Mouse (Mus musculus): ENCODE results near the gene Ablim1. TPM values are rescaled to one million over a fixed set of nuclear protein-coding genes. Genes with fewer than 3 reads are reported as not detected.

The Ablim1 gene
- polyA plus RNA-seq, 1 experiment from 2014 or later = 52.8 TPM

- H3K9me3 ChIP-seq (ENCODE audit: control insufficient read depth, low read length) = no peaks in the 10 kb centered on the region
- 47% methylated on average over 8 of the region's 8 CpGs for WGBS
- peak overlapping the region; percentile 53 for H3K9ac ChIP-seq (replicated peaks; ENCODE audit: low read length)
- H3K27ac ChIP-seq (replicated peaks; ENCODE audit: low read depth, low read length) = no peak overlapping the region
- ATAC-seq (ENCODE audit: low FRiP score, low TSS enrichment) (no peak), DNase-seq (peak; percentile 19)
- H3K36me3 ChIP-seq (ENCODE audit: control insufficient read depth, insufficient read depth, low read length) = no peaks in the 10 kb centered on the region
- peaks cover 29% of the 10 kb centered on the region for H3K4me1 ChIP-seq (ENCODE audit: control insufficient read depth, insufficient read depth, low read length)
- H3K4me2 ChIP-seq (ENCODE audit: low read length) = peak overlapping the region; percentile 81
- no peaks in the 10 kb centered on the region; the same call in 1 of the 2 replicates for H3K27me3 ChIP-seq (ENCODE audit: control insufficient read depth, insufficient read depth, low read length)
- peak overlapping the region; percentile 39 for H3K4me3 ChIP-seq (replicated peaks; ENCODE audit: low read depth, low read length)
Measured at GRCm38 (mm10) chr19:57196616-57197015, 118.1 kb downstream of the Ablim1 start.

- ATAC-seq (ENCODE audit: low FRiP score, low TSS enrichment) = no peak
- no peaks in the 10 kb centered on the region for H3K9me3 ChIP-seq (ENCODE audit: control insufficient read depth, low read length)
- H3K4me3 ChIP-seq (replicated peaks; ENCODE audit: low read depth, low read length) = peak overlapping the region; percentile 7; the same call in 1 of the 2 replicates
- 87% methylated on average over 11 of the region's 11 CpGs for WGBS
- no peaks in the 10 kb centered on the region for H3K36me3 ChIP-seq (ENCODE audit: control insufficient read depth, insufficient read depth, low read length)
- no peaks in the 10 kb centered on the region; the same call in 1 of the 2 replicates for H3K27me3 ChIP-seq (ENCODE audit: control insufficient read depth, insufficient read depth, low read length)
- H3K4me1 ChIP-seq (ENCODE audit: control insufficient read depth, insufficient read depth, low read length) = peaks cover 29% of the 10 kb centered on the region
- no peak overlapping the region for H3K9ac ChIP-seq (replicated peaks; ENCODE audit: low read length)
- DNase-seq = no peak
- peak overlapping the region; percentile 81 for H3K4me2 ChIP-seq (ENCODE audit: low read length)
- H3K27ac ChIP-seq (replicated peaks; ENCODE audit: low read depth, low read length) = no peak overlapping the region
Measured at GRCm38 (mm10) chr19:57195169-57195930, 119.4 kb downstream of the Ablim1 start.

GRCm38 (mm10) chr19:57193958-57194357 is 120.8 kb downstream of the Ablim1 start:
- DNase-seq = peak; percentile 74
- no peak for ATAC-seq (ENCODE audit: low FRiP score, low TSS enrichment)
- Histone ChIP-seq H3K36me3 (ENCODE audit: control insufficient read depth, insufficient read depth, low read length) (no peaks in the 10 kb centered on the region), H3K27ac (replicated peaks; ENCODE audit: low read depth, low read length) (no peak overlapping the region), H3K4me3 (replicated peaks; ENCODE audit: low read depth, low read length) (no peak overlapping the region), H3K9ac (replicated peaks; ENCODE audit: low read length) (no peak overlapping the region), H3K4me1 (ENCODE audit: control insufficient read depth, insufficient read depth, low read length) (peaks cover 22% of the 10 kb centered on the region), H3K27me3 (ENCODE audit: control insufficient read depth, insufficient read depth, low read length) (no peaks in the 10 kb centered on the region; the same call in 1 of the 2 replicates), H3K4me2 (ENCODE audit: low read length) (no peak overlapping the region), H3K9me3 (ENCODE audit: control insufficient read depth, low read length) (no peaks in the 10 kb centered on the region)
- WGBS = 83% methylated on average over 6 of the region's 6 CpGs

GRCm38 (mm10) chr19:57193382-57193781 is 121.3 kb downstream of the Ablim1 start:
- DNase-seq = no peak
- no peak for ATAC-seq (ENCODE audit: low FRiP score, low TSS enrichment)
- H3K27me3 ChIP-seq (ENCODE audit: control insufficient read depth, insufficient read depth, low read length) = no peaks in the 10 kb centered on the region; the same call in 1 of the 2 replicates
- peaks cover 16% of the 10 kb centered on the region for H3K4me1 ChIP-seq (ENCODE audit: control insufficient read depth, insufficient read depth, low read length)
- H3K9ac ChIP-seq (replicated peaks; ENCODE audit: low read length) = no peak overlapping the region
- no peaks in the 10 kb centered on the region for H3K9me3 ChIP-seq (ENCODE audit: control insufficient read depth, low read length)
- no peaks in the 10 kb centered on the region for H3K36me3 ChIP-seq (ENCODE audit: control insufficient read depth, insufficient read depth, low read length)
- WGBS = 94% methylated on average over 12 of the region's 12 CpGs
- H3K4me3 ChIP-seq (replicated peaks; ENCODE audit: low read depth, low read length) = no peak overlapping the region
- no peak overlapping the region for H3K27ac ChIP-seq (replicated peaks; ENCODE audit: low read depth, low read length)
- no peak overlapping the region for H3K4me2 ChIP-seq (ENCODE audit: low read length)

GRCm38 (mm10) chr19:57191109-57191508 is 123.6 kb downstream of the Ablim1 start:
- Histone ChIP-seq H3K9ac (replicated peaks; ENCODE audit: low read length) (no peak overlapping the region), H3K4me2 (ENCODE audit: low read length) (no peak overlapping the region), H3K36me3 (ENCODE audit: control insufficient read depth, insufficient read depth, low read length) (no peaks in the 10 kb centered on the region), H3K9me3 (ENCODE audit: control insufficient read depth, low read length) (no peaks in the 10 kb centered on the region), H3K27me3 (ENCODE audit: control insufficient read depth, insufficient read depth, low read length) (no peaks in the 10 kb centered on the region; the same call in 1 of the 2 replicates), H3K4me1 (ENCODE audit: control insufficient read depth, insufficient read depth, low read length) (no peaks in the 10 kb centered on the region), H3K4me3 (replicated peaks; ENCODE audit: low read depth, low read length) (no peak overlapping the region), H3K27ac (replicated peaks; ENCODE audit: low read depth, low read length) (no peak overlapping the region)
- ATAC-seq (ENCODE audit: low FRiP score, low TSS enrichment) (no peak), DNase-seq (no peak)
- WGBS = 80% methylated on average over 1 of the region's 1 CpGs

- ATAC-seq (ENCODE audit: low FRiP score, low TSS enrichment) = no peak
- H3K4me1 ChIP-seq (ENCODE audit: control insufficient read depth, insufficient read depth, low read length) = no peaks in the 10 kb centered on the region
Measured at GRCm38 (mm10) chr19:57189427-57189826, 125.3 kb downstream of the Ablim1 start.

GRCm38 (mm10) chr19:57188553-57188952 is 126.2 kb downstream of the Ablim1 start:
- H3K4me3 ChIP-seq (replicated peaks; ENCODE audit: low read depth, low read length) = no peak overlapping the region
- H3K27ac ChIP-seq (replicated peaks; ENCODE audit: low read depth, low read length) = no peak overlapping the region
- H3K27me3 ChIP-seq (ENCODE audit: control insufficient read depth, insufficient read depth, low read length) = no peaks in the 10 kb centered on the region
- no peaks in the 10 kb centered on the region for H3K9me3 ChIP-seq (ENCODE audit: control insufficient read depth, low read length)
- H3K4me2 ChIP-seq (ENCODE audit: low read length) = no peak overlapping the region
- ATAC-seq (ENCODE audit: low FRiP score, low TSS enrichment) (no peak), DNase-seq (no peak)
- 71% methylated on average over 4 of the region's 4 CpGs for WGBS
- H3K9ac ChIP-seq (replicated peaks; ENCODE audit: low read length) = no peak overlapping the region
- no peaks in the 10 kb centered on the region for H3K4me1 ChIP-seq (ENCODE audit: control insufficient read depth, insufficient read depth, low read length)
- no peaks in the 10 kb centered on the region for H3K36me3 ChIP-seq (ENCODE audit: control insufficient read depth, insufficient read depth, low read length)

More at GRCm38 (mm10) chr19:57189427-57189826, 125.3 kb downstream of the Ablim1 start:
- Histone ChIP-seq H3K4me3 (replicated peaks; ENCODE audit: low read depth, low read length) (no peak overlapping the region), H3K4me2 (ENCODE audit: low read length) (no peak overlapping the region), H3K9ac (replicated peaks; ENCODE audit: low read length) (no peak overlapping the region), H3K9me3 (ENCODE audit: control insufficient read depth, low read length) (no peaks in the 10 kb centered on the region), H3K36me3 (ENCODE audit: control insufficient read depth, insufficient read depth, low read length) (no peaks in the 10 kb centered on the region), H3K27me3 (ENCODE audit: control insufficient read depth, insufficient read depth, low read length) (no peaks in the 10 kb centered on the region), H3K27ac (replicated peaks; ENCODE audit: low read depth, low read length) (no peak overlapping the region)
- WGBS = 80% methylated on average over 5 of the region's 5 CpGs
- no peak for DNase-seq

GRCm38 (mm10) chr19:57185021-57185420 is 129.7 kb downstream of the Ablim1 start:
- H3K27me3 ChIP-seq (ENCODE audit: control insufficient read depth, insufficient read depth, low read length) = no peaks in the 10 kb centered on the region
- no peaks in the 10 kb centered on the region for H3K36me3 ChIP-seq (ENCODE audit: control insufficient read depth, insufficient read depth, low read length)
- no peak overlapping the region for H3K27ac ChIP-seq (replicated peaks; ENCODE audit: low read depth, low read length)
- H3K4me2 ChIP-seq (ENCODE audit: low read length) = no peak overlapping the region
- no peak for ATAC-seq (ENCODE audit: low FRiP score, low TSS enrichment)
- H3K9ac ChIP-seq (replicated peaks; ENCODE audit: low read length) = no peak overlapping the region
- no peaks in the 10 kb centered on the region for H3K9me3 ChIP-seq (ENCODE audit: control insufficient read depth, low read length)
- H3K4me1 ChIP-seq (ENCODE audit: control insufficient read depth, insufficient read depth, low read length) = no peaks in the 10 kb centered on the region
- WGBS = 82% methylated on average over 3 of the region's 3 CpGs
- no peak overlapping the region for H3K4me3 ChIP-seq (replicated peaks; ENCODE audit: low read depth, low read length)
- no peak for DNase-seq
